Mouse (Mus musculus): ENCODE data around the gene Dock7.

- TF ChIP-seq CTCF (IDR thresholded peaks at IDR 0.05; ENCODE audit: low read depth, low read length), result no peak
- no peak for TF ChIP-seq POLR2A (IDR thresholded peaks at IDR 0.05; ENCODE audit: extremely low read depth, insufficient read depth, low read length)
Measured at GRCm38 (mm10) chr4:98920896-98921295, 199.8 kb downstream of the Dock7 start.
